Mouse (Mus musculus) heart, adult 2 months (tissue): Measurements from ENCODE around the gene Pea15a.

Experiments
- CTCF ChIP-seq: fragments of 200-600 bp; IDR thresholded peaks from 2 replicates; pipeline ENCODE4 v1.8.1; 2022; ENCODE audit warnings: antibody characterized with exemption, mild to moderate bottlenecking, moderate library complexity
- POLR2A ChIP-seq: fragments of 200-500 bp; IDR thresholded peaks from 2 replicates; pipeline ENCODE4 v1.6.1; 2011; ENCODE audit warnings: mild to moderate bottlenecking, low read depth, low read length, control low read depth; ENCODE audit not compliant: insufficient read depth

GRCm38 (mm10) chr1:172214748-172215147 lies 8.1 kb upstream of the Pea15a start:
- no peak for TF ChIP-seq CTCF
- no peak for TF ChIP-seq POLR2A
